Comparison of ENCODE assay signal across 23 mouse cellular contexts in the genomic region with DNA sequence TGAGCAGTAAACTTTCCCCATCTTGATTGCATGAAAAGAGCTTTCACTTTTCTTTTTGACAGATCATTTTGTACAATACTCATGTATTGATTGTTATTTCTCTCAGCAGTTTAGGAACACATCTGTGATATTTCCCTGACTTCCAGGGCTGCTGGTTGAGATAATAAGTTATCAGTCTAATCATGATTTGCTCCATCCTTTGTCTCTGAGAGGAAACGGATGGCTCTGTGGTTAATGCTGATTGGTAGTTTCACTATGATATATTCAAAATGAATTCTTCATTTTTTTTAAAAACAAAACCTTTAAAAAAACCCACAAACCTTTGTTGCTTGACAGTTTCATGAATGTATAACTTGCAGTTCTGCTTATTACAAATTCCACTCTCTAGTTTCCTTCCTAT.
DNase-seq lines count a peak whose midpoint lies in the region; ATAC-seq lines count a peak whose summit lies in the region.
"Had no signal": no experiment of that assay in that cellular context is flagged by ENCODE, and none has a peak within 500 bp of the region (broad histone marks: within the 10 kb centered on the region; RNA-seq: fewer than 3 reads in every experiment).

No protein-coding gene starts in this region.

- H3K4me3 ChIP-seq in forebrain, embryonic 16.5 days (replicated peaks; ENCODE audit: low read length): no peak overlapping the region
- H3K4me3 ChIP-seq: embryonic facial prominence, embryonic 13.5 days; embryonic facial prominence, embryonic 15.5 days; erythroblast, embryonic 14.5 days; forebrain, embryonic 10.5 days; forebrain, embryonic 12.5 days had no signal

- H3K4me2 ChIP-seq in forebrain, embryonic 16.5 days (ENCODE audit: low read length): no peak overlapping the region
- H3K4me2 ChIP-seq: embryonic facial prominence, embryonic 13.5 days; embryonic facial prominence, embryonic 15.5 days; forebrain, embryonic 12.5 days had no signal

- DNase-seq in 416B (ENCODE audit: low read depth): peak; percentile 4
- no peak for DNase-seq in urinary bladder, adult 18-20 months (ENCODE audit: low spot score in 2 of 2)
- DNase-seq in gastrocnemius, postnatal 10 days: no peak
- DNase-seq: adrenal gland, adult 2 months; adrenal gland, postnatal 10 days; adrenal gland, postnatal 25 days; cerebellum, adult 11 months; cerebellum, adult 18-20 months; cerebellum, adult 9-10 months; cerebellum, postnatal 10 days; cerebellum, postnatal 25 days; forebrain, postnatal 0 days had no signal

- H3K9ac ChIP-seq in forebrain, embryonic 16.5 days (replicated peaks; ENCODE audit: low read depth, low read length): no peak overlapping the region
- H3K9ac ChIP-seq: embryonic facial prominence, embryonic 13.5 days; embryonic facial prominence, embryonic 15.5 days; forebrain, embryonic 12.5 days; forebrain, postnatal 0 days had no signal

- no peaks in the 10 kb centered on the region for H3K9me3 ChIP-seq in forebrain, embryonic 16.5 days (ENCODE audit: control insufficient read depth, low read length)
- H3K9me3 ChIP-seq: embryonic facial prominence, embryonic 13.5 days; embryonic facial prominence, embryonic 15.5 days; forebrain, embryonic 10.5 days; forebrain, embryonic 12.5 days had no signal

- 87% methylated on average over 1 of the region's 1 CpGs for WGBS in forebrain, embryonic 16.5 days

- H3K4me1 ChIP-seq in forebrain, embryonic 16.5 days (replicated peaks; ENCODE audit: control insufficient read depth, insufficient read depth, low read length): no peaks in the 10 kb centered on the region
- H3K4me1 ChIP-seq: embryonic facial prominence, embryonic 13.5 days; embryonic facial prominence, embryonic 15.5 days; forebrain, embryonic 10.5 days; forebrain, embryonic 12.5 days had no signal

- ATAC-seq in CD4-positive, CD25-positive, alpha-beta regulatory T cell, adult 4 months: peak; percentile 72
- ATAC-seq in activated CD4-positive, CD25-positive, alpha-beta regulatory T cell, adult 4 months: peak; percentile 74
- peak; percentile 73 for ATAC-seq in inflammation-experienced regulatory T-cells, adult 6 months
- no peak for ATAC-seq in forebrain, embryonic 16.5 days
- ATAC-seq: forebrain, embryonic 14.5 days; forebrain, postnatal 0 days; Patski had no signal

- H3K36me3 ChIP-seq in forebrain, embryonic 16.5 days (ENCODE audit: control insufficient read depth, insufficient read depth): no peaks in the 10 kb centered on the region
- H3K36me3 ChIP-seq: embryonic facial prominence, embryonic 13.5 days; embryonic facial prominence, embryonic 15.5 days; forebrain, embryonic 10.5 days; forebrain, embryonic 12.5 days had no signal

- no peaks in the 10 kb centered on the region for H3K27me3 ChIP-seq in forebrain, embryonic 16.5 days (replicated peaks; ENCODE audit: control insufficient read depth, insufficient read depth, low read length)
- H3K27me3 ChIP-seq: embryonic facial prominence, embryonic 13.5 days; embryonic facial prominence, embryonic 15.5 days; forebrain, embryonic 12.5 days; Patski had no signal

- no peak overlapping the region for H3K27ac ChIP-seq in forebrain, embryonic 16.5 days (ENCODE audit: low read length)
- H3K27ac ChIP-seq: embryonic facial prominence, embryonic 13.5 days; embryonic facial prominence, embryonic 15.5 days; forebrain, embryonic 10.5 days; forebrain, embryonic 12.5 days had no signal
